Mouse (Mus musculus) liver, embryonic 14.5 days (tissue): ENCODE results near the gene Rabl6.
"Not testable (repeated sequence)": the region's sequence is repeated elsewhere in the genome, so short reads cannot be mapped to it uniquely, and the experiment has no call there.

Experiments
- CTCF ChIP-seq: IDR thresholded peaks from 2 replicates; pipeline ENCODE4 v1.5.1; 2016; ENCODE audit warnings: antibody characterized with exemption, low read depth, control low read depth
- EP300 ChIP-seq: IDR thresholded peaks from 2 replicates; pipeline ENCODE4 v1.6.1; 2016; ENCODE audit warnings: antibody characterized with exemption, low read depth

DNA sequence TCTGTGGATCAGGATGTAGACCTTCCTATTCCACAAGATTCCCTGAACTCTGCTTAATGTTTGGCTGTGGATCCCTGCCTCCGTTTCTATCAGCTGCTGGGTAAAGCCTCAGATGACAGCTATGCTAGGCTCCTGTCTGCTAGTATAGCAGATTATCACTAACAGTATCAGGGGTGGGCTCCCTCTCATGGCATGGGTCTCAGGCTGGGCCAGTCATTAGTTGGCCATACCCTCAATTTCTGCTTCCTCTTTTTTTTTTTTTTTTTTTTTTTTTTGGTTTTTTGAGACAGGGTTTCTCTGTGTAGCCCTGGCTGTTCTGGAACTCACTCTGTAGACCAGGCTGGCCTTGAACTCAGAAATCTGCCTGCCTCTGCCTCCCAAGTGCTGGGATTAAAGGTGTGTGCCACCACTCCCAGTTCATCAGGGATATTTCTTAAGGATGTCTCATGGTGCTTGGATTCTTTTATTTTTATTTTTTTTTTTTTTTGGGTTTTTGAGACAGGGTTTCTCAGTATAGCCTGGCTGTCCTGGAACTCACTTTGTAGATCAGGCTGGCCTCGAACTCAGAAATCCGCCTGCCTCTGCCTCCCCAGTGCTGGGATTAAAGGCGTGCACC lies 55.0 kb downstream of the Rabl6 start:
- TF ChIP-seq CTCF, EP300: not testable (repeated sequence)
